Mouse (Mus musculus) left cerebral cortex, postnatal 4 days (tissue): ENCODE data around the gene Loxl1. TPM values are rescaled to one million over a fixed set of nuclear protein-coding genes. Genes with fewer than 3 reads are reported as not detected.

Experiments used
- DNase-seq: peaks from one replicate; pipeline ENCODE4 v3.0.0-alpha.2; 2022
- intact Hi-C: fragments of 180-260 bp; cut with DNase I; formaldehyde crosslinking; loops from one replicate; pipeline ENCODE4 v1.15.1; 2025
- total RNA-seq, 2 experiments: library from RNA; stranded (reverse); gene quantifications; 2 replicates each; pipeline ENCODE4 v1.2.3; 2021

Gene Loxl1
- total RNA-seq, 2 experiments from 2014 or later: 4.8 to 5.5 TPM

DNA sequence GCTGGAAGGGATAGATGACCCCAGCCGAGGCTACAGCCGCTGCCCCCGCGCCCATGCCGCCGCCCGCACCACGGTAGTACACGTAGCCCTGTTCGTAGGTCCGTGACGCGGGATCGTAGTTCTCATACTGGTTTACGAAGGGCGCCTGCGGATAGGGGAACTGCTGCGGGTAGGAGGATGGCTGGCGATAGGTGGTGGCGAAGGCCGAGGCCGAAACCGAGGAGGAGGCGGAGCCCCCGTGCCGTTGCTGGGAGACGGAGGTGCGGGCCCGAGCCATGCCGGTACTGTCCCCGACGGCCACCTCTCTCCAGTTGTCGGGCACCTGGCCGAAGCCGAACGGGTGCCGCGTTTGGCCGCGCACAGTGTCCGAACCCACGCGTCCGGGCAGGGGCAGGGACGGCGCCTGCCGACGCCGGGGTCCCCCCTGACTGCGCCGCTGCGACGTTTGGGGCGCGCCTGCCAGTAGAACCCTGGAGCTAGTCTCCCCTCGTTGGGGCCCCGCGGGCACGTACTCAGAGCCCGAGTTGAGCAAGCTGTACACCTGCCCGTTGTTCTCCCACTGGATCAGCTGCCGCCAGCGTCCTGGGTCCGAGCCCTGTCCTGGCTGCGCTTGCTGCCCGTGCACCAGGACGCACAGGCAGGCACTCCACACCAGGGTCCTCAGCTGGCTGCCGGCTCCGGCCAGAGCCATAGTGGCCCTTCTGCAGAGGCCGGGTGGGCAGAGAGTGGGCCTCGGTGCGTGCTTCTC lies 616 bp downstream of the Loxl1 start:
- no peak for DNase-seq
- intact Hi-C loops: no loop called here

- intact Hi-C loops: no loop called here
- DNase-seq: no peak
Measured at GRCm38 (mm10) chr9:58311191-58311910, 1.6 kb downstream of the Loxl1 start.

GRCm38 (mm10) chr9:58310043-58310660 lies 2.8 kb downstream of the Loxl1 start:
- no peak for DNase-seq
- intact Hi-C loops: no loop called here

- intact Hi-C loops: no loop called here
- DNase-seq: peak; percentile 58
Measured at GRCm38 (mm10) chr9:58308395-58308794, 4.6 kb downstream of the Loxl1 start.

- DNase-seq: no peak
- intact Hi-C loops: no loop called here
Measured at GRCm38 (mm10) chr9:58305686-58306085, 7.3 kb downstream of the Loxl1 start.

DNA sequence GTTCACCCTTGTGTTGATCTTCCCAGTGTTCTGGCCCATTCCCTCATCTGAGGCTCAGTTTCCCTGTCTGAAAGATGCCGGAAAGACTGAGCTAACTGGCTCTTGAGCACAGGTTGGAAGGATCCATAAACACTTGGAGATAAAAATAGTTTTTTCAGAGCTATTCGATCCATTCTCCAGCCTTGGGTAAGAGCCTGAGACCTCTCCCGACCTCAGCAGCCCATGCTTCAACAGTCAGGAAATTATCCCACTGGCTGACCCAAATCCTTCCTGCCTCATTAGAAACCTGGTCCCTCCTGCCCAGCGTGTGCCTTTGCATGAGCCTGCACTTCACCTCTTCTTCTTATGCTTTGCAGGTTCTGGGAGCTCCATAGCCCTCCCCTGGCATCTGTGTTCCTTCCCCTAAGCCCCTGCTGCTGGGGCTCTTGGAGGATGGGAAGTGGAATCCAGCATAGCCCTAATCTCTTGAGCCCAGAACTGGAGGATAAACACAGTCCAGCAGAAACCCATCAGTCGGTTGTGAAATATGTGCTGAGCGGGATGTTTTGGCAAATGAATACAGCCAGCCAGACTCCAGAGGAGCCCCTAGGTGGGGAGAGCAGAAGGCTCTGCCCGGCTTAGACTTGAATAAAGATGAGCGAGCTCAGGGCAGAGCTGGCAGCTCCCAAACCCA lies 9.3 kb downstream of the Loxl1 start:
- DNase-seq: no peak
- intact Hi-C loops: no loop called here

DNA sequence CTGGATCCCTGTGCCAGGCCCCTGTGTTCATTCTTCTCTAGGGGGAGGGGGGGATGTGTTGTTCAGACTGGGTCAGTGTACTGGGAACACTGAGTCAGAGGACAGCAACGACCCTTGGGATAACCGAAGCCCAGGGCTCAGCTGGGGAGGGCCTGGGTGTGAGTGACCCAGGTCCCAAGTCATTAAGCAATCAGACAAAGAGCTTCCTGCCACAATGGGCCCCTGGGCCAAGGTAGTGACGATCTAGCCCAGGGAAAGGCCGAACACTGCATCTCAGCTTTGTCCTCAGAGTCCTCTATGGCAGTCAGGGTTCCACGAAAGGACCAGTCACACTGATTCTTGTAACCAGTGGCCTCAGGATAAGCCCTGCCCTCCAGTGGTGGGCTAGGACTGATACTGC lies 9.9 kb downstream of the Loxl1 start:
- intact Hi-C loops: no loop called here

DNA sequence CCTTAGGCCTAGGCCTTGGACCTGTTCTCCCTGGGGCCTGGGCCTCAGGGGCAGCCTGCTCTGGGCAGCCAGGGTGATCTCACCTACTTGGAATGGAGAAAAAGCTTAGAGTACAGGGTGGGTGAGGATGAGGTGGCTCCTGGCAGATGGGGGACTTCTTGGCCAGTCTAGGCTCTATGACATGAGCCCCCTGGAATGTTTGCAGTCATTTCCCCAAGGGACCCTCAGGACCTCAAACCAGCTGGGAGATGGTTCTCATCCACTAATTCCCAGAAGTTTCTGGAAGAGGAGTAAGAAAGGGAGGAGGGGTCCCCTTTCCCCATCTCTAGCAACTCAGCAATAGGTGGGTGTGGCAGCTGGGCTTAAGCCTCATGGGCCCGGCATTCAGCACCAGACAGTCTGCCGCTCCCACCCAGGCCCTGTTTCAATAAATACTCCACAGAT lies 13.6 kb downstream of the Loxl1 start:
- intact Hi-C loops: no loop called here
- no peak for DNase-seq

More for the DNA sequence above, 9.9 kb downstream of the Loxl1 start:
- no peak for DNase-seq

DNA sequence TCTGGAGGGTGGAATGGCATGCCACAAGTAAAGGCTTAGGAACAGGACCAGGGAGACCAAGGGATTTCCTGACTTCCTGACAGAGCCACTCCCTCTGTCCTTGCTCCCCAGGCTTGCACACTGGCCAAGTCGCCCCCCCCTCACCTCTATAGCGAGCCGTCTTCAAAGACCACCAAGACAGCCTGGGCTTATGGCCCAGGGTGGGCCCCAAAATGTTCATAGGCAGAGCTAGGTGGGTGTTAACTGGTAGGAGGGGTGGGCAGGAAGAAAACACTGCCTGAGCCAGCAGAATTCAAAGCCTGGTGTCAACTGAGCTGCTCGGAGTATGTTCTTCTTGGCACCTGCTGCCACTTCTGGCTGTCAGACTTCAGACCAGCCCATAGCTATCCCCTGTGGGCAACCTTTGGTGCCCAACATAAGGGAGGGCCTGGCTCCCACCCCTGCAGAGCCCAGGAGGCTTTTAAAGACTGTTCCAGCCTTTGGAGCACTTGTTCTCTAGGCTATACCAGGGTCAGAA lies 15.0 kb downstream of the Loxl1 start:
- DNase-seq: no peak
- intact Hi-C loops: no loop called here

DNA sequence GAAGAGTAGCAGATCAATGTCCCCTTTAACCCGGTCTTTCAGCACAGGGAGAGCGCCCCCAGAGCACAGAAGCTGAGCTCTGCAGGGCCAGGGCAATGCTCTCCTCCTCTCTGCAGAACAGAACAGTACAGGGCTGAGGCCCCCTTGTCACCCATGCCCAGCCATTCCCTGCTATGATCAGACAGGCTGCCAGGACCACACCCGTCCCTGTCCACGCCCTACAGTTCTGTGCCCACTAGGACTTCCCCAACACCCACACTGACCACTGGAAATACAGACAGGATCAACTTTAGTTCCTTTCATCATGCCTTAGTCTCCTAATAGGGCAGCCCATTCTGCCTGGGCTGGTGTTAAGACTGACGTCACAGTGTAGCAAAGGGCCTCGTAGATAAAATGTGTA lies 15.9 kb downstream of the Loxl1 start:
- DNase-seq: no peak
- intact Hi-C loops: no loop called here

- intact Hi-C loops: no loop called here
Measured at GRCm38 (mm10) chr9:58295766-58296361, 17.1 kb downstream of the Loxl1 start.

GRCm38 (mm10) chr9:58295345-58295744 lies 17.6 kb downstream of the Loxl1 start:
- intact Hi-C loops: no loop called here
- no peak for DNase-seq

More at GRCm38 (mm10) chr9:58295766-58296361, 17.1 kb downstream of the Loxl1 start:
- no peak for DNase-seq

GRCm38 (mm10) chr9:58294527-58294926 lies 18.5 kb downstream of the Loxl1 start:
- intact Hi-C loops: no loop called here

GRCm38 (mm10) chr9:58289901-58290300 lies 23.1 kb downstream of the Loxl1 start:
- intact Hi-C loops: loop anchor here (10.0 kb wide), 1 partner anchor 255 kb away; no protein-coding TSS in a partner anchor
- DNase-seq: no peak

More at GRCm38 (mm10) chr9:58294527-58294926, 18.5 kb downstream of the Loxl1 start:
- DNase-seq: no peak

GRCm38 (mm10) chr9:58289090-58289489 lies 23.9 kb downstream of the Loxl1 start:
- DNase-seq: no peak

DNA sequence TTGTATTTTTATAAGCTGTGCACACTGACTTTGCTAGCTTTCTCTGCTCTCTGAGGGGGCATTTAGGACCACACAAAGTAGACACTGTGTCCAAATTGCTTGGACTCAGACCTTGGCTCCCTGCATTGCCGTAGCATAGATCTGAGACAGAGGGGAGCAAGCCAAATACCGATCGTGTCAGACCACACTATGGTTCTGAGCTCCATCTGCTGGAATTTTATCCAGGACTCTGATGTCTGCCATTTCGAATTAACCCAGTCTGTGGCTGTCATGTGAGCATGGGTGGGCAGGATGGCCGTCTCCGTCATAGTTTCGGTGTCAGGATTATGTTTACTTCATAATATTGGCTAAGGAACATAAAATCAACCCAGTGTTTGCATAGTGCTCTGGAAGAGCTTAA lies 29.6 kb downstream of the Loxl1 start:
- intact Hi-C loops: loop anchor here (10.0 kb wide), 1 partner anchor 249 kb away; no protein-coding TSS in a partner anchor
- DNase-seq: no peak

More at GRCm38 (mm10) chr9:58289090-58289489, 23.9 kb downstream of the Loxl1 start:
- intact Hi-C loops: loop anchor here (10.0 kb wide), 1 partner anchor 254 kb away; no protein-coding TSS in a partner anchor

DNA sequence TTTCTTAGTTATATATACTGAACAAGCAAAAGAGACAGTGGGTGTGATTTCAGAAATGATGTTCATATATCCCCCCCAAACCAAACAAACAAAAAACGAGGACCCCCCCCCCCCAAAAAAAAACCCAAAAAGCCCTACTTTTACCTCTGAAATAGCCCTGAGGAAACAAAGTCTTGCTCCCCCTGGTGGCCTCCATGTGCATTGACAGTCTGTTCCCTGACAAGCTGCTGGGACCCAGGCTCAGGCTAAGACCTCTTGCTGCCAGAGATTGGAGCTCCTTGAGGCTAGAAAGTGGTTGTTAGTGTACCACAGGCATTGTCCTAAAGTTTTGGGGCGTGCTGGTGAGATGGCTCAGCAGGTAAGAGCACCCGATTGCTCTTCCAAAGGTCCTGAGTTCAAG lies 31.4 kb downstream of the Loxl1 start:
- no peak for DNase-seq
- intact Hi-C loops: loop anchor here (10.0 kb wide), 1 partner anchor 247 kb away; no protein-coding TSS in a partner anchor

GRCm38 (mm10) chr9:58280259-58281109 lies 32.5 kb downstream of the Loxl1 start:
- peak; percentile 68 for DNase-seq
- intact Hi-C loops: loop anchor here (10.0 kb wide), 1 partner anchor 246 kb away; no protein-coding TSS in a partner anchor

GRCm38 (mm10) chr9:58279780-58280179 lies 33.2 kb downstream of the Loxl1 start:
- DNase-seq: no peak
- intact Hi-C loops: loop anchor here (10.0 kb wide), 1 partner anchor 245 kb away; no protein-coding TSS in a partner anchor
